Mouse (Mus musculus) G1E (cell line): ENCODE data around the gene Syn3.

Experiments used
- CTCF ChIP-seq: IDR thresholded peaks from 2 replicates; pipeline ENCODE4 v1.5.1; 2012; ENCODE audit warnings: low read depth, low read length, inconsistent platforms, mixed read lengths
- GATA1 ChIP-seq: IDR thresholded peaks from 2 replicates; pipeline ENCODE4 v1.6.1; 2012; ENCODE audit warnings: borderline replicate concordance, low read length, inconsistent platforms, mixed read lengths
- GATA2 ChIP-seq: IDR thresholded peaks from 2 replicates; pipeline ENCODE4 v1.6.1; 2012; ENCODE audit warnings: low read depth, low read length, inconsistent platforms, borderline replicate concordance
- POLR2AphosphoS5 ChIP-seq: IDR thresholded peaks from 2 replicates; pipeline ENCODE4 v1.6.1; 2012; ENCODE audit warnings: low read depth, low read length, inconsistent platforms; ENCODE audit not compliant: insufficient replicate concordance
- TAL1 ChIP-seq: conservative IDR thresholded peaks from 2 replicates; pipeline ENCODE4 v1.6.1; 2012; ENCODE audit warnings: low read depth, low read length, inconsistent platforms, mixed read lengths

DNA sequence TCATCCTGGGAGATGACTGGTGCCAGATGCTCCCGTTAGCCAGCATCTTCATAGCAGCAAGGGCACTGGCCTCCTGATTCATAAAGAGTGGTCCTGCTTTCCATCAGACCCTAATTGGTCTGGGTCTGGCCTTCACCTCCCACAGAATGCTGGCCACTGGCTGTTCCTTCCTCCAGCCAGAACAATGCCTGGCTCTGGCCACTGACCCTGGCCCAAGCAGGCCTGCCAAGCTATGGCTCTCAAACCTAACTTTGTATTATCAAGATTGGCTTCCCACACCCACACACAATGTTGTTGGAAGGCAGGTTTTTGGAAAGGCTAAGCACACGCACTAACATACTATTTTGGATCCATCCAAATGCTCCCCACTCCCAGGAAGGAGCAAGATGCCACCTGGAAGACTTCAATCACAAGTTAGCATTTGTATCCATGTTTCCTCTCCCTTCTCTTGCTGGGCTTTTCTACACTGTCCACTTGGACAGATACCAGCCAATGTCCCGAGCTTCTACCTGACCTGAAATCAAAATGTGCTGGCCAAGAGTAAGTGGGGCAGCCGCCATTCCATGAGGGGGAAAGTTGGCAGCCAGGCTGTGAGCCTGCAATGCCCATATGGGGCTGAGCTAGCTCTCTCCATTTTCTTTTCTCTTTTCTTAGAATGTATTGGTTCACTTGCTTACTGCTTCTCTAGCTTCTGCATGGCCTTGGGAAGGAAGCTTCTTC lies 175.3 kb downstream of the Syn3 start:
- TF ChIP-seq TAL1, result no peak
- TF ChIP-seq CTCF, result no peak
- TF ChIP-seq GATA1, result no peak
- no peak for TF ChIP-seq POLR2AphosphoS5
- no peak for TF ChIP-seq GATA2
